Mouse (Mus musculus) kidney, adult 2 months (tissue): Measurements from ENCODE around the gene Nme4.

Experiments used
- CTCF ChIP-seq: fragments of 200-500 bp; conservative IDR thresholded peaks from 2 replicates; pipeline ENCODE4 v1.5.1; 2011; ENCODE audit warnings: low read depth, mild to moderate bottlenecking, control low read depth, low read length, moderate library complexity, mixed read lengths; ENCODE audit not compliant: insufficient read depth, insufficient read length
- POLR2A ChIP-seq: fragments of 200-500 bp; IDR thresholded peaks from one replicate; pipeline ENCODE4 v1.6.1; 2011; ENCODE audit warnings: low read depth, low read length, control low read depth

DNA sequence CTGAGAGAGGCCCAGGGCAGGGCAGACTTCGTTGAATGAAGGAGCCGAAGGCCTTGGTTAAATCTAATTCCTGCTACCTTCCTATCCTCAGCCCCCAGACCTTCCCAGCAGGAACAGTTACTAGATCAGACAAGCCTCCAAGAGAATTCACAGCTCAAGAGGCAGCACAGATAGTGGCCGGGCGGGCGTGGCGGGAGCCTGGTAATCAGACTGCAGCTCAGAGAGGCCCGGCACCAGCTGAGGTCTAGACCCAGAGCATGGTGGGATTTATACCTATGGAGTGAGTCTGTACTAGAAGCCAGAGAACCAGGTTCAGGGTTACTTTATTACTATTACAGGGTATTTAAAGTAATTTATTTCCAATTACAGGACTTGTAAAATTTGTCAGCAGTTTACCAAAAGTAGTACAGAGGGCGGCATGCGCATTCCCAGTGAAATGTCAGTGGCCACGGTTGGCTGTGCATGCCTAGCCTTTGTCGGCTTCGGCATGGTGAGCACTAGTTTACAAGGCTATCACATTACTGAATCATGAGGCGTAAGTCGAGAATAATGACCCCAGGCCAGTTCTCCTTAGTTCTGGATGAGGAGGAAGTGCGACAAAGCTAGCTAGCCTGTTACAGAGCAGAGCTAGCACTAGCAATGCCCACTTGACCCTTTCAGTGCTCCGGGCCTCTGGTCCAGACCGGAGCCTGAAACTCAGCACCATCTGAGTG, 41.1 kb downstream of the Nme4 start:
- TF ChIP-seq CTCF: no peak
- TF ChIP-seq POLR2A: no peak
